Mouse (Mus musculus) embryo, embryonic 11.5 days (tissue): Measurements from ENCODE around the gene Asic5.

Experiments
- DNase-seq: peaks from one replicate; pipeline ENCODE4 v3.0.0-alpha.2; 2012; ENCODE audit warnings: low read depth, low spot score

Asic5 gene

GRCm38 (mm10) chr3:82014148-82014703, 32.1 kb downstream of the Asic5 start:
- DNase-seq = no peak

GRCm38 (mm10) chr3:82022421-82022920, 40.4 kb downstream of the Asic5 start:
- DNase-seq = no peak

- no peak for DNase-seq
Observed at GRCm38 (mm10) chr3:82023065-82023464, 41.0 kb downstream of the Asic5 start.

- DNase-seq = no peak
Observed at GRCm38 (mm10) chr3:82027286-82027685, 45.2 kb downstream of the Asic5 start.

GRCm38 (mm10) chr3:82029229-82029628, 47.1 kb downstream of the Asic5 start:
- DNase-seq = peak; percentile 38

- no peak for DNase-seq
Observed at GRCm38 (mm10) chr3:82030008-82030748, 48.1 kb downstream of the Asic5 start.

- DNase-seq = no peak
Observed at GRCm38 (mm10) chr3:82036262-82037044, 54.4 kb downstream of the Asic5 start.

GRCm38 (mm10) chr3:82043676-82044075, 61.6 kb downstream of the Asic5 start:
- DNase-seq = no peak

GRCm38 (mm10) chr3:82044902-82045301, 62.8 kb downstream of the Asic5 start:
- no peak for DNase-seq

GRCm38 (mm10) chr3:82046087-82046486, 64.0 kb downstream of the Asic5 start:
- no peak for DNase-seq

- no peak for DNase-seq
Observed at GRCm38 (mm10) chr3:82047100-82047753, 65.1 kb downstream of the Asic5 start.

GRCm38 (mm10) chr3:82048078-82048477, 66.0 kb downstream of the Asic5 start:
- no peak for DNase-seq

- no peak for DNase-seq
Observed at GRCm38 (mm10) chr3:82048681-82049080, 66.6 kb downstream of the Asic5 start.

GRCm38 (mm10) chr3:82051468-82051867, 69.4 kb downstream of the Asic5 start:
- DNase-seq = no peak

GRCm38 (mm10) chr3:82052029-82052428, 69.9 kb downstream of the Asic5 start:
- no peak for DNase-seq

GRCm38 (mm10) chr3:82054283-82054974, 72.3 kb downstream of the Asic5 start:
- DNase-seq = no peak

- no peak for DNase-seq
Observed at GRCm38 (mm10) chr3:82057201-82057600, 75.1 kb downstream of the Asic5 start.

- DNase-seq = no peak
Observed at GRCm38 (mm10) chr3:82061402-82062180, 79.5 kb downstream of the Asic5 start.

GRCm38 (mm10) chr3:82067830-82068229, 85.7 kb downstream of the Asic5 start:
- DNase-seq = no peak
